Mouse (Mus musculus) hindbrain, postnatal 0 days (tissue): ENCODE measurements around the gene Shkbp1. TPM values are rescaled to one million over a fixed set of nuclear protein-coding genes. Genes with fewer than 3 reads are reported as not detected.

Source experiments
- ATAC-seq: fragments of 200-750 bp; cut with Nextera tagmentation; 2 replicates; pipeline ENCODE4 v1.8.0; 2017; ENCODE audit warnings: mild to moderate bottlenecking, moderate TSS enrichment, moderate library complexity
- DNase-seq: peaks from one replicate; pipeline ENCODE4 v3.0.0-alpha.2; 2015; ENCODE audit warnings: low spot score
- H3K27ac ChIP-seq: fragments of 300-500 bp; sonication (generic); 2 replicates; pipeline ENCODE4 v1.5.1; 2014; ENCODE audit warnings: mild to moderate bottlenecking
- H3K27me3 ChIP-seq: fragments of 300-500 bp; sonication (generic); 2 replicates; pipeline ENCODE4 v1.6.1; 2014; ENCODE audit warnings: low read length, mixed read lengths; ENCODE audit not compliant: insufficient read depth
- H3K36me3 ChIP-seq: fragments of 300-500 bp; sonication (generic); 2 replicates; pipeline ENCODE4 v1.6.1; 2014; ENCODE audit warnings: low read length, mixed read lengths; ENCODE audit not compliant: insufficient read depth
- H3K4me1 ChIP-seq: fragments of 300-500 bp; sonication (generic); 2 replicates; pipeline ENCODE4 v1.6.1; 2014; ENCODE audit warnings: antibody characterized with exemption, low read length, mixed read lengths; ENCODE audit not compliant: insufficient read depth
- H3K4me2 ChIP-seq: fragments of 300-500 bp; sonication (generic); 2 replicates; pipeline ENCODE4 v1.6.1; 2014; ENCODE audit warnings: low read depth, mild to moderate bottlenecking, low read length, moderate library complexity, mixed read lengths
- H3K4me3 ChIP-seq: fragments of 300-500 bp; sonication (generic); 2 replicates; pipeline ENCODE4 v1.5.1; 2014; ENCODE audit warnings: low read length
- H3K9ac ChIP-seq: fragments of 300-500 bp; sonication (generic); replicated peaks from 2 replicates; pipeline ENCODE4 v1.6.1; 2014; ENCODE audit warnings: mild to moderate bottlenecking, low read length, moderate library complexity, mixed read lengths
- H3K9me3 ChIP-seq: fragments of 300-500 bp; sonication (generic); 2 replicates; pipeline ENCODE4 v1.6.1; 2016; ENCODE audit warnings: low read length, mixed read lengths
- CTCF ChIP-seq: IDR thresholded peaks from 2 replicates; pipeline ENCODE4 v1.5.1; 2016; ENCODE audit warnings: antibody characterized with exemption, control low read depth, low read depth
- WGBS: fragments of 180-500 bp; shearing (Covaris S2); extraction: QIAGEN DNeasy Blood & Tissue Kit; methylation state at CpG from one replicate; pipeline ENCODE4 v1.1.7; 2014; 5-methylcytosine and 5-hydroxymethylcytosine counted together
- polyA plus RNA-seq: library from polyadenylated mRNA; unstranded; fragments of >200 nt; fragmentation: Nextera tagmentation; extraction: Ambion mirVana; gene quantifications from 2 replicates; pipeline ENCODE4 v1.2.1, GENCODE M21; 2015
- total RNA-seq: library from RNA; depleted of rRNA; stranded (reverse); fragments of >200 nt; gene quantifications from 2 replicates; pipeline ENCODE4 v1.2.3, GENCODE M21; 2014

Gene Shkbp1
- total and polyA plus RNA-seq, 2 experiments from 2014 or later, result 20.2 to 31.2 TPM

DNA sequence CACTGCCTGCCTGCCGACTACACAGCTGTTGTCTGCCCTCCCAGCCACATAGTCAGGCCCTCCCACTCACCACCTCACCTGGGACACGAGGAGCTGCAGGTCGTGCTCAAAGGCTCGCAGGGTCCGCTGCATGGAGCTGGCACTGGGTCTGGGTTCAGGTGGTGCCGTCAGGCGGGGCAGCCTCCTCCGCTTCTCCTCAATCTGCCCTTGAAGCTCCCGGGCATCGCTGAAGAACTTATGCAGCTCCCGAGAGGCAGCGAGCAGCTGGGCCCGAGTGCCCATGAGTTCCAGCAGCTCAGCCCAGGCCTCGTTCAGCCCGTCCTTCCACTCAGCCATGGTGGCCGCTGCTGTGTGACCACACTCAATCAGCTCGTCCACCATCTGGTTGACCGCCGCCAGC, 13.3 kb upstream of the Shkbp1 start:
- Histone ChIP-seq H3K27me3 (peaks cover 75% of the 10 kb centered on the region), H3K4me1 (no peaks in the 10 kb centered on the region), H3K4me3 (no peak overlapping the region), H3K9ac (no peak overlapping the region), H3K9me3 (0 out of 2 replicates have a peak, but pooled peaks cover 4% of the 10 kb centered on the region), H3K27ac (no peak overlapping the region), H3K4me2 (no peak overlapping the region), H3K36me3 (peaks cover 35% of the 10 kb centered on the region; the same call in 1 of the 2 replicates)
- ATAC-seq (no peak), DNase-seq (no peak)
- TF ChIP-seq CTCF, result no peak
- 83% methylated on average over 19 of the region's 19 CpGs for WGBS

- H3K4me3 ChIP-seq, result no peak overlapping the region
- DNase-seq (no peak), ATAC-seq (no peak)
- H3K9me3 ChIP-seq, result 0 out of 2 replicates have a peak, but pooled peaks cover 4% of the 10 kb centered on the region
- H3K9ac ChIP-seq, result no peak overlapping the region
- 33% methylated on average over 11 of the region's 11 CpGs for WGBS
- no peak overlapping the region for H3K27ac ChIP-seq
- no peak for TF ChIP-seq CTCF
- peaks cover 73% of the 10 kb centered on the region for H3K27me3 ChIP-seq
- H3K4me2 ChIP-seq, result no peak overlapping the region
- H3K4me1 ChIP-seq, result no peaks in the 10 kb centered on the region
- H3K36me3 ChIP-seq, result peaks cover 35% of the 10 kb centered on the region; the same call in 1 of the 2 replicates
These were observed 12.2 kb upstream of the Shkbp1 start for GRCm38 (mm10) chr7:27367976-27368375.

DNA sequence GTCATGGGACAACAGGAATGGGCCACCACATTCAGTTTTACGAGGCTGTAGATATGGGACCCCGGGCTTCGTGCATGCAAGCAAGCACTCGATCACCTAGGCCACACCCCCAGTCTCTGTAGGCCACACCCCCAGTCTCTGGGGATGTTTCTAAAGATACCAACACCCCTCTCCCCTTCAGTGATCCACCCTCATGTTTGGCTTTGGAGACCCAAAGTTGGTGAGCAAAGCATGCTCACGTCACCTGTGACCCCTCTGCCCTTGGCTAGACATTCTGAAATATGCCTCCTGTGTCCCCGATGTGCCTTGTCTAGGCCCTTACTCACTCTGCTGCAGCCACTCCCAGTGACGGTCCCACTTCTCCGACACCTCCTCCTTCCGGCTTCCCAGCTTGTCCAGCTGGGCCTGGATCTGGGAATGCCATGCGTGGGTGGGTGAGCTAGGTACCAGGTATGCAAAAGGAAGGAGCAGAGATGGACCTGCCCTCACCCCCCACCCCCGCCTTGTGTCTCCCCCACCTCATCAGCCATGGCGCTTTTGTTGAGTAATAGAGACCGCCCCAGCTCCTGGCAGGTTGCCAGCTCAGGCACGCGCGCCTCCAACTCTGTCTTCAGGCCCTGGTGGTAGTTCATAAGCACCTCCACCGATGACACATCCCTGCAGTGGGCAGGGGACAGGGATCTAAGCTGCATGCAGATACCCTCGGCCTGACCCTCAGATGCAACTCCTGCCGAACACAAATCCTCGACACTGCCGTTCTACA, 10.4 kb upstream of the Shkbp1 start:
- no peak for ATAC-seq
- H3K9ac ChIP-seq, result no peak overlapping the region
- no peak overlapping the region for H3K27ac ChIP-seq
- no peak overlapping the region for H3K4me3 ChIP-seq
- WGBS, result 50% methylated on average over 21 of the region's 21 CpGs
- peaks cover 59% of the 10 kb centered on the region for H3K27me3 ChIP-seq
- no peaks in the 10 kb centered on the region for H3K4me1 ChIP-seq
- no peak for DNase-seq
- TF ChIP-seq CTCF, result no peak
- H3K36me3 ChIP-seq, result peaks cover 22% of the 10 kb centered on the region; the same call in 1 of the 2 replicates
- 0 out of 2 replicates have a peak, but pooled peaks cover 4% of the 10 kb centered on the region for H3K9me3 ChIP-seq
- H3K4me2 ChIP-seq, result no peak overlapping the region

DNA sequence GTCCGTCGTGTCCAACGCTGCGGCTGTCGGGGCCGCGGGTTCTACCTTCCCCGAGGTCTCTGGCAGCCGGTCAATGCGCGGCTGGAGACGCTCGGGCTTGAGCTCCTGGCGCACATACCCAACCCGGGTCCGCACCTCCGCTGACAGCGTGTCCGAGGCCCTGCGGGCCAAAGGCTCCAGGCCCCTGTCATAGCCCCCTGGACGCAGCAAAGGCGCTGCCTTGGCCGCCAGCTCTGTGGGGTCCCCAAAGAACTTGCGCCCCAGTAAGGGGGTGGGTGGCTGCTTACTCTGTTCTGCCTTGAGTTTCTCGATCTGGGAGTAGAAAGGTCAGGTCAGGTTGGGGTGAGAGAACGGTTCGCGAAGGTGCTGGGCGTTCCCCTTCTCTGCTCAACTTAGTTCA, 8.6 kb upstream of the Shkbp1 start:
- Histone ChIP-seq H3K27ac (no peak overlapping the region), H3K36me3 (peaks cover 12% of the 10 kb centered on the region; the same call in 1 of the 2 replicates), H3K9me3 (no peaks in the 10 kb centered on the region), H3K27me3 (peaks cover 42% of the 10 kb centered on the region), H3K9ac (no peak overlapping the region), H3K4me1 (no peaks in the 10 kb centered on the region), H3K4me2 (no peak overlapping the region), H3K4me3 (no peak overlapping the region)
- WGBS, result 10% methylated on average over 29 of the region's 29 CpGs
- ATAC-seq (no peak), DNase-seq (no peak)
- no peak for TF ChIP-seq CTCF

- Histone ChIP-seq H3K9ac (peak overlapping the region; percentile 33; the same call in 1 of the 2 replicates), H3K27ac (0 out of 2 replicates have a peak overlapping the region, but pooled peaks have one; percentile 16), H3K4me1 (peaks cover under 1% of the 10 kb centered on the region; the same call in 1 of the 2 replicates), H3K4me2 (peak overlapping the region; percentile 63), H3K9me3 (no peaks in the 10 kb centered on the region), H3K27me3 (peaks cover 37% of the 10 kb centered on the region), H3K36me3 (no peaks in the 10 kb centered on the region), H3K4me3 (peak overlapping the region; percentile 41)
- ATAC-seq (peak; percentile 96), DNase-seq (peak; percentile 100)
- WGBS, result under 1% methylated on average over 51 of the region's 52 CpGs
- TF ChIP-seq CTCF, result no peak
These were observed 5.6 kb upstream of the Shkbp1 start for GRCm38 (mm10) chr7:27361283-27361946.

- Histone ChIP-seq H3K4me1 (peaks cover 3% of the 10 kb centered on the region; the same call in 1 of the 2 replicates), H3K27ac (no peak overlapping the region), H3K9ac (no peak overlapping the region), H3K4me3 (no peak overlapping the region), H3K27me3 (peaks cover 30% of the 10 kb centered on the region), H3K4me2 (peak overlapping the region; percentile 63), H3K9me3 (no peaks in the 10 kb centered on the region), H3K36me3 (no peaks in the 10 kb centered on the region)
- 54% methylated on average over 6 of the region's 6 CpGs for WGBS
- DNase-seq (no peak), ATAC-seq (no peak)
- TF ChIP-seq CTCF, result no peak
These were observed 4.9 kb upstream of the Shkbp1 start for GRCm38 (mm10) chr7:27360749-27361148.
